Mouse (Mus musculus) heart, adult 9 months (tissue): Measurements from ENCODE around the gene Bend3.
A peak's percentile ranks its signal among the peaks of the same experiment; 100 is the strongest.
"Not testable (repeated sequence)": the region's sequence is repeated elsewhere in the genome, so short reads cannot be mapped to it uniquely, and the experiment has no call there.

Experiments
- DNase-seq, 2 experiments: peaks; one replicate each; pipeline ENCODE4 v3.0.0; 2022; ENCODE audit warnings: low spot score in 2 of 2

The Bend3 gene

GRCm38 (mm10) chr10:43480227-43480849 is 1.7 kb downstream of the Bend3 start:
- DNase-seq = no peak

- DNase-seq = no peak
These were observed 2.5 kb downstream of the Bend3 start for GRCm38 (mm10) chr10:43481179-43481578.

- DNase-seq = no peak
These were observed 3.4 kb downstream of the Bend3 start for GRCm38 (mm10) chr10:43482021-43482420.

- peak; percentile 61 to 69 for DNase-seq
These were observed 4.9 kb downstream of the Bend3 start for GRCm38 (mm10) chr10:43483426-43483995.

GRCm38 (mm10) chr10:43485751-43486268 is 7.2 kb downstream of the Bend3 start:
- DNase-seq = no peak

GRCm38 (mm10) chr10:43487441-43488010 is 8.9 kb downstream of the Bend3 start:
- no peak for DNase-seq

- DNase-seq = no peak
These were observed 9.6 kb downstream of the Bend3 start for GRCm38 (mm10) chr10:43488258-43488657.

- no peak for DNase-seq
These were observed 10.5 kb downstream of the Bend3 start for GRCm38 (mm10) chr10:43489139-43489538.

- no peak for DNase-seq
These were observed 10.9 kb downstream of the Bend3 start for GRCm38 (mm10) chr10:43489550-43489949.

- no peak for DNase-seq
These were observed 11.4 kb downstream of the Bend3 start for GRCm38 (mm10) chr10:43490034-43490433.

GRCm38 (mm10) chr10:43490846-43491245 is 12.2 kb downstream of the Bend3 start:
- peak; percentile 58 to 67 for DNase-seq

- DNase-seq = no peak
These were observed 24.0 kb downstream of the Bend3 start for GRCm38 (mm10) chr10:43502599-43502998.

- DNase-seq = no peak
These were observed 25.7 kb downstream of the Bend3 start for GRCm38 (mm10) chr10:43504291-43504690.

- no peak for DNase-seq
These were observed 28.4 kb downstream of the Bend3 start for GRCm38 (mm10) chr10:43507051-43507450.

GRCm38 (mm10) chr10:43509228-43509627 is 30.6 kb downstream of the Bend3 start:
- DNase-seq = no peak

- DNase-seq = no peak
These were observed 34.3 kb downstream of the Bend3 start for GRCm38 (mm10) chr10:43512976-43513375.

- DNase-seq = no peak
These were observed 38.5 kb downstream of the Bend3 start for GRCm38 (mm10) chr10:43516992-43517660.

GRCm38 (mm10) chr10:43517836-43518235 is 39.2 kb downstream of the Bend3 start:
- peak; percentile 26 to 42 for DNase-seq

- DNase-seq = peak; percentile 33 to 41
These were observed 39.7 kb downstream of the Bend3 start for GRCm38 (mm10) chr10:43518368-43518767.

- DNase-seq = no peak
These were observed 41.3 kb downstream of the Bend3 start for GRCm38 (mm10) chr10:43519977-43520376.

- not testable (repeated sequence) for DNase-seq
These were observed 45.3 kb downstream of the Bend3 start, which contains the start of gene Gm9803 for GRCm38 (mm10) chr10:43523931-43524330. Gene Gm9803, plus strand, starts transcription at chr10:43524084.
